Mouse (Mus musculus): ENCODE results near the gene Abcd3. TPM values are rescaled to one million over a fixed set of nuclear protein-coding genes. Genes with fewer than 3 reads are reported as not detected.

The Abcd3 gene
- total and polyA plus RNA-seq, 2 experiments from 2014 or later: 53.5 to 85.9 TPM

DNA sequence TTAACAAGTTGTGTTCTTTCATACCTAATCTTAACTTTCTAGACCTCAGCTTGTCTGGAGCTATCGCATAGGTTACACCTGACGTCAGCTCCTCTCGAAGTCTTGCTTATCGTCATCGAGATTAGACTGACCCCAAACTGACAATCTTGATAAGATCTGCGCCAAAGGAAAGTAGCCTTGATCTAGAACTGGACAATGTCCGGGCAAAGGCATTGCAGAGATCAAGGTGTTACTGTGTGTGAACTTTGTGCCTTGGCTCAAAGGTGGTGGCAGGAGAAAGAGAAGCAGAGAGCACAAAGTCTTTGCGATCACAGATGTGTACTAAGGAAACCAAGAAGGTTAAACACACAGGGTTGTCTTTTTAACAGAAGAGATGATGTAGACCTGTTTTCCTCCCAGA, 25.2 kb upstream of the Abcd3 start:
- no peak for DNase-seq (ENCODE audit: low spot score)
- no peaks in the 10 kb centered on the region for H3K36me3 ChIP-seq (ENCODE audit: insufficient read depth, low read length)
- ATAC-seq: no peak
- 0 out of 2 replicates have a peak, but pooled peaks cover 4% of the 10 kb centered on the region for H3K4me1 ChIP-seq (ENCODE audit: insufficient read depth, low read length)
- no peaks in the 10 kb centered on the region for H3K9me3 ChIP-seq (ENCODE audit: low read length)
- H3K4me2 ChIP-seq (ENCODE audit: low read depth, low read length): no peak overlapping the region
- no peaks in the 10 kb centered on the region for H3K27me3 ChIP-seq (ENCODE audit: insufficient read depth, low read length)
- no peak overlapping the region for H3K9ac ChIP-seq (replicated peaks; ENCODE audit: low read length)
- no peak for TF ChIP-seq CTCF (IDR thresholded peaks at IDR 0.05; ENCODE audit: low read depth)
- H3K4me3 ChIP-seq (ENCODE audit: low read length): no peak overlapping the region
- H3K27ac ChIP-seq: no peak overlapping the region
- WGBS: 95% methylated on average over 8 of the region's 8 CpGs

GRCm38 (mm10) chr3:121834732-121835131, 19.6 kb upstream of the Abcd3 start:
- no peak overlapping the region for H3K4me2 ChIP-seq (ENCODE audit: low read depth, low read length)
- no peaks in the 10 kb centered on the region for H3K36me3 ChIP-seq (ENCODE audit: insufficient read depth, low read length)
- ATAC-seq (no peak), DNase-seq (ENCODE audit: low spot score) (no peak)
- WGBS: 78% methylated on average over 2 of the region's 2 CpGs
- no peak for TF ChIP-seq CTCF (IDR thresholded peaks at IDR 0.05; ENCODE audit: low read depth)
- no peak overlapping the region for H3K9ac ChIP-seq (replicated peaks; ENCODE audit: low read length)
- no peaks in the 10 kb centered on the region for H3K27me3 ChIP-seq (ENCODE audit: insufficient read depth, low read length)
- no peak overlapping the region for H3K27ac ChIP-seq
- H3K9me3 ChIP-seq (ENCODE audit: low read length): no peaks in the 10 kb centered on the region
- no peak overlapping the region for H3K4me3 ChIP-seq (ENCODE audit: low read length)
- no peaks in the 10 kb centered on the region for H3K4me1 ChIP-seq (ENCODE audit: insufficient read depth, low read length)

DNA sequence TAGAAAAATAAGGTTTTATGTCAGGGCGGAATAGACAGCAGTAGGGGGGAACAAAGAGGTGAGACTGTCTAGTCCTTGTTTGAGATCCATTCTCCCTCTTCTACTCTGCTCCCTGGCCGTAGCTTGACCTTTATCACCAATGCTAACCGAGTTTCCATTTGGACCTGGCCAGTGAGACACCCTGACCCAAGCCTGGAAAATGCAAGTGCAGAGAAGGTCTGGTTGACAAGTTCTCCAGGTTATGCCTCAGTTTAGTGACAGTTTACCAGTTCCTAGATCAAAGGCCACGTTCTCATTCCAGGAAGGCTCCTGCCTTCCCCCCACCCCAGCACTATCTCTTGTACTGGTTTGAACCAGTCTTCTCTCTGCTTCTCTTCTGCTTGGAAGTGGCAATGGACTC, 19.1 kb upstream of the Abcd3 start:
- no peaks in the 10 kb centered on the region for H3K9me3 ChIP-seq (ENCODE audit: low read length)
- no peak overlapping the region for H3K4me3 ChIP-seq (ENCODE audit: low read length)
- no peaks in the 10 kb centered on the region for H3K36me3 ChIP-seq (ENCODE audit: insufficient read depth, low read length)
- no peak overlapping the region for H3K27ac ChIP-seq
- no peak for DNase-seq (ENCODE audit: low spot score)
- no peak for ATAC-seq
- no peak overlapping the region for H3K9ac ChIP-seq (replicated peaks; ENCODE audit: low read length)
- H3K4me1 ChIP-seq (ENCODE audit: insufficient read depth, low read length): no peaks in the 10 kb centered on the region
- no peaks in the 10 kb centered on the region for H3K27me3 ChIP-seq (ENCODE audit: insufficient read depth, low read length)
- 88% methylated on average over 4 of the region's 4 CpGs for WGBS
- TF ChIP-seq CTCF (IDR thresholded peaks at IDR 0.05; ENCODE audit: low read depth): no peak
- H3K4me2 ChIP-seq (ENCODE audit: low read depth, low read length): no peak overlapping the region

- WGBS: 69% methylated on average over 1 of the region's 1 CpGs
- no peak for DNase-seq (ENCODE audit: low spot score)
- Histone ChIP-seq H3K4me2 (ENCODE audit: low read depth, low read length) (no peak overlapping the region), H3K4me3 (ENCODE audit: low read length) (no peak overlapping the region), H3K9ac (replicated peaks; ENCODE audit: low read length) (no peak overlapping the region), H3K4me1 (ENCODE audit: insufficient read depth, low read length) (no peaks in the 10 kb centered on the region), H3K27me3 (ENCODE audit: insufficient read depth, low read length) (no peaks in the 10 kb centered on the region), H3K27ac (no peak overlapping the region), H3K9me3 (ENCODE audit: low read length) (no peaks in the 10 kb centered on the region), H3K36me3 (ENCODE audit: insufficient read depth, low read length) (no peaks in the 10 kb centered on the region)
- no peak for ATAC-seq
- TF ChIP-seq CTCF (IDR thresholded peaks at IDR 0.05; ENCODE audit: low read depth): no peak
Observed at GRCm38 (mm10) chr3:121825092-121825491, 10.0 kb upstream of the Abcd3 start.

GRCm38 (mm10) chr3:121824319-121824718, 9.2 kb upstream of the Abcd3 start:
- 100% methylated on average over 1 of the region's 1 CpGs for WGBS
- H3K27me3 ChIP-seq (ENCODE audit: insufficient read depth, low read length): no peaks in the 10 kb centered on the region
- no peak for TF ChIP-seq CTCF (IDR thresholded peaks at IDR 0.05; ENCODE audit: low read depth)

DNA sequence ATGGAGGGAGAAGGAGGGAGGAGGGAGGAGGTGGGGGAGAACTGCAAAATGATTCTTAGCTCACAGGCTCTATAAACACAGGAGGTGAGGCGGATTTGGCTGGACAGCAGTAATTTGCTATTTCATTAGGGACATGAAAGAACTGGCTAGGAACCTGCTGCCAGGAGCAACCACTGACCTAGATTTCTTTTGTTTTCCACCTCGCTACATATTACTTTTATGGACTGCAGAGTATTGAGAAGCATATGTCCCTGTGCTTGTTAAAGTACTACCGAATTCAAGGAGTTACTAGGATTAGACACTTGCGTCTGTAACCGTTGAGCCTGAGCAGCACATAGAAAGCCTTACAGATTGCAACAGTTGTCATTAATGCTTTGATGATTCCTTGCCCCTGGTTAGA, 7.5 kb upstream of the Abcd3 start:
- DNase-seq (ENCODE audit: low spot score): no peak
- no peaks in the 10 kb centered on the region for H3K27me3 ChIP-seq (ENCODE audit: insufficient read depth, low read length)
- no peak overlapping the region for H3K9ac ChIP-seq (replicated peaks; ENCODE audit: low read length)
- no peaks in the 10 kb centered on the region for H3K4me1 ChIP-seq (ENCODE audit: insufficient read depth, low read length)
- no peak for ATAC-seq
- no peak for TF ChIP-seq CTCF (IDR thresholded peaks at IDR 0.05; ENCODE audit: low read depth)
- no peak overlapping the region for H3K27ac ChIP-seq
- H3K4me2 ChIP-seq (ENCODE audit: low read depth, low read length): no peak overlapping the region
- H3K9me3 ChIP-seq (ENCODE audit: low read length): no peaks in the 10 kb centered on the region
- H3K36me3 ChIP-seq (ENCODE audit: insufficient read depth, low read length): no peaks in the 10 kb centered on the region
- 78% methylated on average over 5 of the region's 5 CpGs for WGBS
- H3K4me3 ChIP-seq (ENCODE audit: low read length): no peak overlapping the region

More at GRCm38 (mm10) chr3:121824319-121824718, 9.2 kb upstream of the Abcd3 start:
- Histone ChIP-seq H3K9ac (replicated peaks; ENCODE audit: low read length) (no peak overlapping the region), H3K4me3 (ENCODE audit: low read length) (no peak overlapping the region), H3K4me2 (ENCODE audit: low read depth, low read length) (no peak overlapping the region), H3K36me3 (ENCODE audit: insufficient read depth, low read length) (no peaks in the 10 kb centered on the region), H3K27ac (no peak overlapping the region), H3K9me3 (ENCODE audit: low read length) (no peaks in the 10 kb centered on the region), H3K4me1 (ENCODE audit: insufficient read depth, low read length) (no peaks in the 10 kb centered on the region)
- ATAC-seq (no peak), DNase-seq (ENCODE audit: low spot score) (no peak)

GRCm38 (mm10) chr3:121821559-121822143, 6.5 kb upstream of the Abcd3 start:
- no peak overlapping the region for H3K4me2 ChIP-seq (ENCODE audit: low read depth, low read length)
- H3K9me3 ChIP-seq (ENCODE audit: low read length): no peaks in the 10 kb centered on the region
- WGBS: 85% methylated on average over 8 of the region's 8 CpGs
- no peak for TF ChIP-seq CTCF (IDR thresholded peaks at IDR 0.05; ENCODE audit: low read depth)
- no peak for DNase-seq (ENCODE audit: low spot score)
- no peak overlapping the region for H3K27ac ChIP-seq
- no peaks in the 10 kb centered on the region for H3K4me1 ChIP-seq (ENCODE audit: insufficient read depth, low read length)
- no peak overlapping the region for H3K4me3 ChIP-seq (ENCODE audit: low read length)
- H3K27me3 ChIP-seq (ENCODE audit: insufficient read depth, low read length): no peaks in the 10 kb centered on the region
- no peaks in the 10 kb centered on the region for H3K36me3 ChIP-seq (ENCODE audit: insufficient read depth, low read length)
- H3K9ac ChIP-seq (replicated peaks; ENCODE audit: low read length): no peak overlapping the region
- no peak for ATAC-seq
